Mouse (Mus musculus) lung, postnatal 4 days (tissue): ENCODE measurements around the gene Dnmt1.
"Not testable (repeated sequence)": the region's sequence is repeated elsewhere in the genome, so short reads cannot be mapped to it uniquely, and the experiment has no call there.

Source experiments
- DNase-seq, 2 experiments: peaks; one replicate each; pipeline ENCODE4 v3.0.0; 2021

The Dnmt1 gene

GRCm38 (mm10) chr9:20959430-20959938 is at the start of gene Dnmt1:
TSS of gene Dnmt1 (minus strand) at chr9:20959888.
- no peak for DNase-seq

GRCm38 (mm10) chr9:21008007-21008406 is 48.3 kb upstream of the Dnmt1 start:
- no peak for DNase-seq

- DNase-seq = peak in 1 of 2 experiments; percentile 13
These were observed 47.7 kb upstream of the Dnmt1 start for GRCm38 (mm10) chr9:21007313-21007952.

- DNase-seq = peak; percentile 91 to 92
These were observed 43.2 kb upstream of the Dnmt1 start, which contains the start of gene Mrpl4 for GRCm38 (mm10) chr9:21002627-21003551. TSS of gene Mrpl4 (plus strand) at chr9:21002738.

GRCm38 (mm10) chr9:21002270-21002626 is 42.6 kb upstream of the Dnmt1 start:
- no peak for DNase-seq

- DNase-seq = no peak
These were observed 42.0 kb upstream of the Dnmt1 start for GRCm38 (mm10) chr9:21001651-21002200.

GRCm38 (mm10) chr9:21000811-21001210 is 41.1 kb upstream of the Dnmt1 start:
- peak in 1 of 2 experiments; percentile 51 for DNase-seq

GRCm38 (mm10) chr9:20998337-20998736 is 38.6 kb upstream of the Dnmt1 start:
- not testable (repeated sequence) for DNase-seq

- DNase-seq = no peak
These were observed 37.4 kb upstream of the Dnmt1 start for GRCm38 (mm10) chr9:20997065-20997464.

GRCm38 (mm10) chr9:20995069-20995468 is 35.4 kb upstream of the Dnmt1 start:
- no peak for DNase-seq

GRCm38 (mm10) chr9:20993165-20993898 is 33.6 kb upstream of the Dnmt1 start:
- peak; percentile 85 to 93 for DNase-seq

GRCm38 (mm10) chr9:20991587-20991986 is 31.9 kb upstream of the Dnmt1 start:
- DNase-seq = no peak

- peak; percentile 74 to 86 for DNase-seq
These were observed 31.2 kb upstream of the Dnmt1 start for GRCm38 (mm10) chr9:20990861-20991260.

- DNase-seq = no peak
These were observed 28.3 kb upstream of the Dnmt1 start for GRCm38 (mm10) chr9:20987953-20988352.

- DNase-seq = peak; percentile 56 to 88
These were observed 27.4 kb upstream of the Dnmt1 start for GRCm38 (mm10) chr9:20986952-20987686.

GRCm38 (mm10) chr9:20983169-20983568 is 23.5 kb upstream of the Dnmt1 start:
- no peak for DNase-seq

GRCm38 (mm10) chr9:20982171-20982570 is 22.5 kb upstream of the Dnmt1 start:
- DNase-seq = no peak

GRCm38 (mm10) chr9:20979769-20980168 is 20.1 kb upstream of the Dnmt1 start:
- no peak for DNase-seq

- no peak for DNase-seq
These were observed 19.5 kb upstream of the Dnmt1 start for GRCm38 (mm10) chr9:20979181-20979580.

- peak; percentile 45 to 50 for DNase-seq
These were observed 18.9 kb upstream of the Dnmt1 start for GRCm38 (mm10) chr9:20978409-20979095.

- no peak for DNase-seq
These were observed 17.4 kb upstream of the Dnmt1 start for GRCm38 (mm10) chr9:20976961-20977689.
